Mouse (Mus musculus): ENCODE data around the gene Apoc1.

DNA sequence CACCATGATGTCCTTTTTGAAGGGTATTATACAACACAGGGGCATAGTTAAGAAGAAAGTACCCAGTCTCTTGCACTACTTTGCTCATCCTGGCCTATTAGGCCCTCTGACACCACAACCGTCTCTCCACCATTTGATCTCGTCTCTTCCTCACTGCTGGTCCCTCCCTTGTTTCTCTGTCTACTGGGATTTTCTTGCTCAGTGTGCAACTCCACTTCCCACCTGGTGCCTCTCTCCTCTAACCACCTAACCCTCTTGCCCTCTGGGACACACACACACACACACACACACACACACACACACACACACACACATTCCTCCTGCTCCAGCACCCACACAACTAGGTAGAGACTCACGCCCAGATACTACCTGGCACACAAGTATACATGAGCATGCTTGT, 13.6 kb downstream of the Apoc1 start:
- TF ChIP-seq POLR2A (IDR thresholded peaks at IDR 0.05; ENCODE audit: low read depth, low read length): no peak
- no peak for TF ChIP-seq CTCF (IDR thresholded peaks at IDR 0.05; ENCODE audit: borderline replicate concordance, insufficient read depth, low read length)
